Mouse (Mus musculus) liver, embryonic 14.5 days (tissue): ENCODE measurements around the gene Col26a1.

Experiments used
- CTCF ChIP-seq: IDR thresholded peaks from 2 replicates; pipeline ENCODE4 v1.5.1; 2016; ENCODE audit warnings: antibody characterized with exemption, low read depth, control low read depth
- EP300 ChIP-seq: IDR thresholded peaks from 2 replicates; pipeline ENCODE4 v1.6.1; 2016; ENCODE audit warnings: antibody characterized with exemption, low read depth

DNA sequence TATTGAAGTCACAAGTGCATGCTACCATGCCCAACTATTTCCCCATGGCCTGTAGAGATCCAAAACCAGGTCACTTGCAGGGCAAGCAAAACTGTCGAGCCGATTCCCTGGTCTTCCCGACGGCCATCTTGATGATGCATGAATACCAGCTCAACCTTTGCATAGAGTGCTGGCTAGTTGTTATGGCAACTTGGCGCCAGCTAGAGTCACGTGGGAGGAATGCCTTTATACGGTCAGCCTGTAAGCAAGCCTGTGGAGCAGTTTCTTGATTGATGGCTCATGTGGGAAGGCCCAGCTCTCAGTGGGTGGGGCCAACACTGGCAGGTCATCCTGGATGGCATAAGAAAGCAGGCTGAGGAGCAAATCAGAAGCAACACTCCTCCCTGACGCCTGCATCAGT, 61.0 kb downstream of the Col26a1 start:
- no peak for TF ChIP-seq CTCF
- TF ChIP-seq EP300: no peak
